8 mouse cellular contexts compared by ENCODE assay signal in genomic region chr3:84937360-84938355, GRCm38 (mm10).
DNase-seq lines count a peak whose midpoint lies in the region; ATAC-seq lines count a peak whose summit lies in the region.

No protein-coding gene starts in this region.

- peaks cover 23% of the 10 kb centered on the region for H3K4me1 ChIP-seq in forebrain, embryonic 10.5 days
- peaks cover 14% of the 10 kb centered on the region for H3K4me1 ChIP-seq in neural tube, embryonic 13.5 days (replicated peaks)

- H3K36me3 ChIP-seq in forebrain, embryonic 10.5 days (replicated peaks), result no peaks in the 10 kb centered on the region
- no peaks in the 10 kb centered on the region for H3K36me3 ChIP-seq in neural tube, embryonic 13.5 days

- H3K27me3 ChIP-seq in forebrain, embryonic 10.5 days (ENCODE audit: poor library complexity, severe bottlenecking), result no peaks in the 10 kb centered on the region
- no peaks in the 10 kb centered on the region for H3K27me3 ChIP-seq in neural tube, embryonic 13.5 days

- peak; percentile 91 for ATAC-seq in neural tube, embryonic 13.5 days (ENCODE audit: low read depth)
- no peak for ATAC-seq in inflammation-experienced regulatory T-cells, adult 6 months

- peak overlapping the region; percentile 31 for H3K4me2 ChIP-seq in neural tube, embryonic 13.5 days

- no peak overlapping the region for H3K9ac ChIP-seq in neural tube, embryonic 13.5 days

- peak overlapping the region; percentile 68 for H3K27ac ChIP-seq in forebrain, embryonic 10.5 days
- H3K27ac ChIP-seq in neural tube, embryonic 13.5 days (replicated peaks), result peak overlapping the region; percentile 83

- peak; percentile 57 for DNase-seq in layer of hippocampus, adult 11-12 months (ENCODE audit: low spot score)
- DNase-seq in layer of hippocampus, adult 9-10 months (ENCODE audit: low spot score), result no peak
- DNase-seq in forebrain, embryonic 10.5 days (ENCODE audit: extremely low spot score, low spot score), result peak; percentile 28
- DNase-seq in layer of hippocampus, adult 9-11 months, result peak; percentile 74
- no peak for DNase-seq in ovary, postnatal 36 days (ENCODE audit: low spot score)
- no peak for DNase-seq in lung, postnatal 14 days

- WGBS in forebrain, embryonic 10.5 days, result 63% methylated on average over 12 of the region's 12 CpGs
- WGBS in neural tube, embryonic 13.5 days, result 32% methylated on average over 12 of the region's 12 CpGs

- H3K4me3 ChIP-seq in forebrain, embryonic 10.5 days, result no peak overlapping the region
- no peak overlapping the region for H3K4me3 ChIP-seq in neural tube, embryonic 13.5 days

- H3K9me3 ChIP-seq in forebrain, embryonic 10.5 days, result no peaks in the 10 kb centered on the region
- no peaks in the 10 kb centered on the region for H3K9me3 ChIP-seq in neural tube, embryonic 13.5 days

Comparison
In these comparisons a context has a peak if more than half of its experiments do, and no peak if none do; other contexts are left out.
1. DNase-seq: peak in layer of hippocampus, adult 11-12 months (single experiment), forebrain, embryonic 10.5 days (single experiment) and layer of hippocampus, adult 9-11 months (single experiment); none in layer of hippocampus, adult 9-10 months (single experiment), ovary, postnatal 36 days (single experiment) and lung, postnatal 14 days (single experiment).